Mouse (Mus musculus) megakaryocyte, adult 5-6 weeks (primary cell): ENCODE results near the gene Gjb3. TPM values are rescaled to one million over a fixed set of nuclear protein-coding genes. Genes with fewer than 3 reads are reported as not detected.

ENCODE experiments used
- ATAC-seq: 2 replicates; pipeline ENCODE4 v1.8.0; 2016; ENCODE audit warnings: mild to moderate bottlenecking, inconsistent platforms; ENCODE audit not compliant: poor library complexity, severe bottlenecking
- total RNA-seq, 2 experiments: library from RNA; stranded (forward) in 1 of 2; stranded (reverse) in 1 of 2; fragments of 153-499, 151-499 nt in 1 of 2; fragments of 221-1000, 200-1000 nt in 1 of 2; gene quantifications; 2 replicates each; pipeline versions ENCODE4 v1.2.3 to v1.2.4; 2015 to 2017

Gjb3 gene
- total RNA-seq, 2 experiments from 2014 or later: not detected

DNA sequence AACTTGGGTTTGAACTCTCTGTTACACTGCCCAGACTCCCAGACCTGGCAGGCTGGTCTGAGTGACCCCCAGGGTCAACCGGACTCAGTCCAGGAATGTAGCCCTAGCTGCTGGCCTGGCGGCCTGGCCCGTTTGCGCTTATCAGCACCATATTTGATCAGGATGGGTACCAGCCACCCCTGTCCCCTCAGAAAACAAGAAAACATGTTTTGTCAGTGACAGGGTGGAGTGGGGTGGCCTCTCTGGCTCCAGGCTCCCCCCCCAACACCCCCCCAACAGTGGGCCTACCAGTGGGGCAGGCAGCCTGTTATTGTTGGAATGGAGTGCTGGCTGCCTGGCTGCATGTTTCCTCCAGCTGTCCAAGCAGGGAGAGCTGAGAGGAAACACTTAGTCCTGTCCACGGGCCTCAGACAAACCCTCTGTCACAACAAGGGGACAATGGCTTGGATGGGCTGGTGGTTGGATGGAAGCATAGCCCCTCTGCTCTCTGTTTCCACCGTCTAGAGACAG is 41.5 kb downstream of the Gjb3 start:
- no peak for ATAC-seq

DNA sequence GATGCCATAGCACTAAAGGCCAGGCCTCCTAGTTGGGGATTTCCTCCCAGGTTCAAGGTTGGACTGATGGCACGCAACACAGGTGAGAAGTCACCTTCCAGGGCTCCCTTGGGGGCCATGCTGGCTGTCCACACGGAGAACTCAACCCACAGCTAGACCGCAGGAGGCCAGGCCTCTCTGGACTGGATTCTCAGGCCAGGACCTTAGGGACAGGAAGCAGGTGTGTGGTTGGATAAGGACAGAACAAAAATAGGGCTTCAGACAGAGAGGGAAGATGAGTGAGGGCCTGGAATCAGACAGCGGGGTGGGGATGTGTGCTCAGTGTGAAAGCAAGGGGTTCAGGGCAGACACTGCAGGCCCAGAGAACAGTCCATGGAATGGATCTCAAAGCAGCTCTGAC is 43.7 kb downstream of the Gjb3 start:
- no peak for ATAC-seq

DNA sequence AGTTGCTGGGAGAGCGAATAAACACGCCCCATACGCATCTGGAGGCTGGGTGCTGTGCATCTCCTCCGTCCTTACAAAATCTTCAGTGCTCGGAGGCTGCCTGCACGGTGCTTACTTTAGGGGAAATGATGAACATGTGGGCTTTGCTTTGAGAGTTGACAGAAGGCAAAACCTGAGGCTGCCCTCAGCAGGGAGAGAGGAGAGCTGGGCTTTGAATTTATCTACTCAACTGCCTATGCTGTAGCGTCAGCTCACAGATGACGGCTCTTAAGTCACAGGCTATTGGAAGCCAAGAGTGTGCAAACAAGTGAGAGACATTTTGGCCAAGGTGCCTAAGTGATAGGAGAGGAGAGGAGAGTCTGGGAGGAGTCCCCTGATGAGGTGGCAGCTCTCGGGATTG is 51.4 kb downstream of the Gjb3 start:
- ATAC-seq: no peak

DNA sequence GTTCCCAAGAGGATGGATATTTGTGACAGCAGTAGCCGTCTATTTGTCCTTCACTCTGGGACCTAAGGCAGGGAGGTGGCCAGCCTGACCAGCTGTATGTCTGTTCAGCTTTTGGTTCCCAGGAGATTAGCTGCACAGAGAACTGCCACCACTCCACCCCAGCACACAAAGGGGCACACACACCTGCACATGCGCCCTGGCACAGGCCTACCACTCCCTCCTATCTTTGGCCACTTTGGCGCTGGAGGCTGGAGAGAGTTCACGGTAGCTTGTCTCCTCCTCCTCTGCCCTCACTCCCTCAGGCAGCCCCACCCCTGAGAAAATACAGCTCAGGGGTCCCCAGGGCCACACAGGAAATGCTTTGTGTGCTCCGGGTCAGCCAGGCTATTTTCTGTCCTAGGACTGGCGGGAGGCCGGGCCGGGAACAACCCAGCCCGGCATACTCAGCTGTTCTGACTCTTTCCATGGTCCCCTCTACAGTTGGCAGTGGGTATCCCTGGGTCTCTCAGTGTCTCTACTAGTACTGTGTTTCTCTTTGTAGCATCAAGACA is 52.1 kb downstream of the Gjb3 start:
- no peak for ATAC-seq

Other genes starting within 250 kb of the Gjb3 start
- gene Tmem35b, start 207.2 kb downstream of the Gjb3 start, total RNA-seq (2015): 11.8 and 13.9 TPM in 2 replicates
- gene Tmem35b, start 207.2 kb downstream of the Gjb3 start, total RNA-seq (2017): 8.2 and 8.6 TPM in 2 replicates
- not detected in 2 replicates for gene Dlgap3, start 161.6 kb downstream of the Gjb3 start, total RNA-seq (2015)
- not detected in 2 replicates for gene Dlgap3, start 161.6 kb downstream of the Gjb3 start, total RNA-seq (2017)
- 33.9 and 37.3 TPM in 2 replicates for gene Smim12, start 87.1 kb downstream of the Gjb3 start, total RNA-seq (2015)
- 33.7 and 39.3 TPM in 2 replicates for gene Smim12, start 87.1 kb downstream of the Gjb3 start, total RNA-seq (2017)
- gene Gja4, start 16.8 kb downstream of the Gjb3 start, total RNA-seq (2015): 0.27 TPM in 1 of 2 replicates, not detected in the other
- gene Gja4, start 16.8 kb downstream of the Gjb3 start, total RNA-seq (2017): not detected in 2 replicates
- gene Gjb4, start 23.2 kb upstream of the Gjb3 start, total RNA-seq (2015): not detected in 2 replicates
- 0.07 TPM in 1 of 2 replicates, not detected in the other for gene Gjb4, start 23.2 kb upstream of the Gjb3 start, total RNA-seq (2017)
- gene Gjb5, start 27.3 kb upstream of the Gjb3 start, total RNA-seq (2015): not detected in 2 replicates
- gene Gjb5, start 27.3 kb upstream of the Gjb3 start, total RNA-seq (2017): not detected in 2 replicates